Mouse (Mus musculus) CD4-positive, CD25-positive, alpha-beta regulatory T cell, adult 9 weeks (primary cell): ENCODE measurements around the gene Spata33. TPM values are rescaled to one million over a fixed set of nuclear protein-coding genes. Genes with fewer than 3 reads are reported as not detected.

Experiments used
- polyA plus RNA-seq: library from polyadenylated mRNA; unstranded; fragments of 100-300 nt; shearing (Covaris generic); gene quantifications from one replicate; pipeline ENCODE4 v1.2.1, GENCODE M21; 2017

Spata33 gene
- polyA plus RNA-seq = not detected

GRCm38 (mm10) chr8:123212321-123213117 lies at the start of gene Spata33, which contains the start of gene Chmp1a:
TSS of gene Spata33 (plus strand) at chr8:123212832.
TSS of gene Chmp1a (minus strand) at chr8:123212763.

GRCm38 (mm10) chr8:123185566-123186409 lies 26.8 kb upstream of the Spata33 start, which contains the start of gene Dpep1:
TSS of gene Dpep1 (plus strand) at chr8:123186242.

DNA sequence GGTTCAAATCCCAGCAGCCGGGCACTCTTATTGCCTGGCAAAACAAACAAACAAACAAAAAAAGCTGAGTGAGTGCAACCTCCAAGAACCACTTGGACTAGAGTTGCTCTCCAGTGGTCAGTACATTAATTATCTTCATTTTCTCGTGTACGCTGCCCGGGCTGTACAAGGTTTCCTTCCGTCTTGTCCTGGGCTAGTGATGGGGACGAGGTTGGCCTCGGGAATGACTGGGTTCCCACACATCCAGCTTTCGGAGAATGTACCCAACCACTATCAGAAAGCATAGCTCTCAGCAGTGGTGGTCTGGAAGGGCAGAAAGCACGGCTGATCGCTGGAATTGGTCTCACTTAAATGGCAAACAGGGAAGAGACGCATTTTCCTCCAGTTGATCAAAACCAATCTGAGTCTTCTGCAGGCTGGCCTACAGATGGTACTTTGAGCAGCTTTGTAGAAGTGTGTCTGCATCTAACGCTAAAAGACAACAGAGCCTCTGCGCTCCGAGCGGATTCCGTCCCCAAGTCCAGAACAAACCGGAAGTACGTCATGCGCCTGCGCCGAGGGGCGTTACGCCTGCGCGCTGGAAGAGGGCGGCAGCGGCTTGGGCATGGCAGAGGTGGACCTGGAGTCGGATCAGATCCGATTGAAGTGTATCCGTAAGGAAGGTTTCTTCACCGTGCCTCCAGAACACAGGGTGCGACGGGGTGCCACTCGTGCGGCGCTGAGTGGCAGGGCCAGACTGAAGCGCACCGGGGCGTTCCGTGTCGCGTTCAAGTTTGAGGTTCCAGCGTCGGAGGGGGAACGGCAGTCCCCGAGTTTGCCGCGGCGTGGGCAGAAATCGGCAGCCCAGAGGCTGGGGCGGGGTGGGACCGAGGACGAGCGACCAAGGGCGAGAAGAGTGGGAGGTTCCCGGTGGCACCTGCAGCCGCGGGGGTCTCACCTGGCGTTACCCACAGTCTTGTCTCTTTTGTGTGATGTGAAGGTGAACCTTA lies 11.9 kb downstream of the Spata33 start, which contains the start of gene Cdk10:
TSS of gene Cdk10 (plus strand) at position 565 of the 989 bp plus-strand sequence.

DNA sequence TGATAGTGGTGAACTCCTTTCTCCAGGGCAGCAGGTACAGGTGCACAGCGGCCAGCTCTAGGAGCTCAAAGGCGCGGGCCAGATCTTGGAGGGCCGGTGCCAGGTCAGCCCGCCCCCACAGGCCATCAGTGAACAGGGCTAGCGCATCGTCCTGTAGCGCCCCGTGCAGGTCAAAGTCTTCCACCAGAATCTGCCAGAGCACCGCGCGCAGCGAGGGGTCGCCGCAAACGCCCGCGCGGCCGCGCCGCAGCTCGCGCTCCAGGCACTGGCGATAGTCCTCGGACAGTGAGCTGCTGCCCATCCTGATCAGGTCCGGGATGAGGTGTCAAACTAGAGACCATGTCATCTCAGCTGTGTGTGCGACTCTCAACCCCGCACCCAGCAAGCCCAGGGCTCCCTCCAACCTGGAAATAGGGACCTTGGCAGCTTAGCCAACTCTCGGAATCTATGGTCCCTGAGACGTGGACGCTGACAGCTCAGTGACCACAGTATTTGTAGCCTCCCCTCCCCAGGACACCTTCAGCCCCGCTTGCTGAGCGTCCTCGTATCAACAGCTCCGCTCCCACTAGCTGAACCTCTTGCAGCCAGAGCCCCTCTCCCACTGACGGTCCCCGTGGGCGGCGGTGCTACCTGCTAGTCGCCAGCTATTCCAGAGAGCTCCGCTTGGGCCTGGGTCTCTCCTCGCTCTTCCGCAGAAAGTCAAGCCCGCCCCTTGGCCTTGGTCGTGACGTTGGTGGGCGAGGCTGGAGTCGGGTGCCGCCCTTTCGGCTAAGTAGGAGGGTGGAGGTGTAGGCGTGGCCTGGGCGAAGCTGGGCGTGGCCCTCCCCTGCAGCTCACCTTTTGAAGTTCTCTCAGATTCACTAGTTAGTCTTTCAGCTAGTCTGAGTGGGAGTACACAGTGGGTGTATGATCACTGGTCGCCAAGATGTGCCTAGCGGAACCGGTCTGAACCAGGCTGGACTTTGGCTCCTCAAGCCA lies 23.2 kb downstream of the Spata33 start, which contains the start of gene Spata2l:
TSS of gene Spata2l (minus strand) at position 714 of the 978 bp plus-strand sequence.

GRCm38 (mm10) chr8:123254099-123254885 lies 41.7 kb downstream of the Spata33 start, which contains the start of the genes Zfp276 and Vps9d1:
TSS of gene Zfp276 (plus strand) at chr8:123254195.
TSS of gene Vps9d1 (minus strand) at chr8:123254348.

Other genes with a start within 250 kb of the Spata33 start
- 54.3 TPM for gene Ankrd11, start 170.6 kb upstream of the Spata33 start, polyA plus RNA-seq
- 11.0 TPM for gene Spg7, start 149.9 kb upstream of the Spata33 start, polyA plus RNA-seq
- gene Rpl13, start 110.5 kb upstream of the Spata33 start, polyA plus RNA-seq = 960 TPM
- gene Cpne7, start 95.5 kb upstream of the Spata33 start, polyA plus RNA-seq = 1.5 TPM
- not detected for gene Sult5a1, start 54.5 kb upstream of the Spata33 start, polyA plus RNA-seq
- gene Dpep1, start 26.6 kb upstream of the Spata33 start, polyA plus RNA-seq = not detected
- 264 TPM for gene Chmp1a, start 69 bp upstream of the Spata33 start, polyA plus RNA-seq
- 26.3 TPM for gene Cdk10, start 12.0 kb downstream of the Spata33 start, polyA plus RNA-seq
- 6.6 TPM for gene Spata2l, start 23.4 kb downstream of the Spata33 start, polyA plus RNA-seq
- gene Zfp276, start 41.4 kb downstream of the Spata33 start, polyA plus RNA-seq = 13.7 TPM
- 16.4 TPM for gene Vps9d1, start 41.5 kb downstream of the Spata33 start, polyA plus RNA-seq
- gene Fanca, start 105.7 kb downstream of the Spata33 start, polyA plus RNA-seq = 7.4 TPM
- gene Spire2, start 119.9 kb downstream of the Spata33 start, polyA plus RNA-seq = not detected
- 356 TPM for gene Tcf25, start 160.9 kb downstream of the Spata33 start, polyA plus RNA-seq
- 0.07 TPM for gene Mc1r, start 194.3 kb downstream of the Spata33 start, polyA plus RNA-seq
- 0.33 TPM for gene Tubb3, start 198.6 kb downstream of the Spata33 start, polyA plus RNA-seq
- 19.8 TPM for gene Def8, start 210.7 kb downstream of the Spata33 start, polyA plus RNA-seq